Mouse (Mus musculus) heart, embryonic 12.5 days (tissue): ENCODE measurements around the gene Dyrk2. TPM values are rescaled to one million over a fixed set of nuclear protein-coding genes. Genes with fewer than 3 reads are reported as not detected.
A peak's percentile ranks its signal among the peaks of the same experiment; 100 is the strongest.

Source experiments
- ATAC-seq: fragments of 200-750 bp; cut with Nextera tagmentation; 2 replicates; pipeline ENCODE4 v1.8.0; 2017; ENCODE audit warnings: moderate TSS enrichment, moderate library complexity; ENCODE audit not compliant: insufficient number of reproducible peaks, low FRiP score
- H3K27ac ChIP-seq: fragments of 300-500 bp; sonication (generic); 2 replicates; pipeline ENCODE4 v1.5.1; 2016; ENCODE audit warnings: mild to moderate bottlenecking, moderate library complexity; ENCODE audit not compliant: poor library complexity, severe bottlenecking
- H3K27me3 ChIP-seq: fragments of 300-500 bp; sonication (generic); replicated peaks from 2 replicates; pipeline ENCODE4 v1.6.1; 2016; ENCODE audit warnings: mild to moderate bottlenecking, moderate library complexity
- H3K36me3 ChIP-seq: fragments of 300-500 bp; sonication (generic); 2 replicates; pipeline ENCODE4 v1.6.1; 2016; ENCODE audit warnings: mild to moderate bottlenecking, moderate library complexity
- H3K4me1 ChIP-seq: fragments of 300-500 bp; sonication (generic); replicated peaks from 2 replicates; pipeline ENCODE4 v1.6.1; 2016; ENCODE audit warnings: mild to moderate bottlenecking
- H3K4me2 ChIP-seq: fragments of 300-500 bp; sonication (generic); 2 replicates; pipeline ENCODE4 v1.6.1; 2016; ENCODE audit warnings: mild to moderate bottlenecking, moderate library complexity
- H3K4me3 ChIP-seq: fragments of 300-500 bp; sonication (generic); 2 replicates; pipeline ENCODE4 v1.5.1; 2016; ENCODE audit warnings: mild to moderate bottlenecking
- H3K9ac ChIP-seq: fragments of 300-500 bp; sonication (generic); 2 replicates; pipeline ENCODE4 v1.6.1; 2016; ENCODE audit warnings: mild to moderate bottlenecking, moderate library complexity
- H3K9me3 ChIP-seq: fragments of 300-500 bp; sonication (generic); replicated peaks from 2 replicates; pipeline ENCODE4 v1.6.1; 2016; ENCODE audit warnings: mild to moderate bottlenecking, moderate library complexity
- WGBS: fragments of 180-500 bp; shearing (Covaris S2); methylation state at CpG from one replicate; pipeline ENCODE4 v1.1.7; 2016; 5-methylcytosine and 5-hydroxymethylcytosine counted together
- polyA plus RNA-seq: library from polyadenylated mRNA; unstranded; fragments of >200 nt; fragmentation: Nextera tagmentation; extraction: Ambion mirVana; gene quantifications from 2 replicates; pipeline ENCODE4 v1.2.1, GENCODE M21; 2016

Dyrk2 gene
- polyA plus RNA-seq, 1 experiment from 2014 or later = 13.3 TPM

DNA sequence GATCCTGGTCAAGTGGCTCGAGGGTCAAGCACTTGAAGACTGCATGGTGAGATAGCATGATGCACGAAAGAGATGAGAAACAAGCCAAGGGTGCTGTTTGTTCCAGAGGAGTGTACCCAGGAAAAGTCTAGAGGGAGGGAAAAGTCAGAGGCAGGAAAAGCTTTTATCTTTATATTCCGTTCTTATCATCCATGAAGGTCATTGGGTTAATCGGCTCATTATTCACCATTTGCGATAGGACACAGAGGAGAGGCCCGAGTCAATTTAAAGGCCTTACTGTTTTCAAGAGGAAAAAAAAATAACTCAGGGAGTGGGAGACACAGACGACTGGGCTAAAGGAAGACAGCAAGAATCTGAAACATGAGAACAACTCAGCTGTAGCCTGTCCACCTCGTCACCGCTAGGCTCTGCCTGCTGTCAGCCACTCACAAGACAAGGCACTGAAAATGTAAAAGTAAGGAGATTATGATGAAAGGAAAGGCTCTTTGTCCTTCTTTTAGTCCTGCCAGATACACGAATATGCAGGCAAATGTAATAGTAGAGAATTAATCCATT is 22.9 kb downstream of the Dyrk2 start:
- Histone ChIP-seq H3K27ac (peak overlapping the region; percentile 62), H3K4me3 (no peak overlapping the region), H3K9ac (no peak overlapping the region), H3K4me2 (no peak overlapping the region), H3K36me3 (no peaks in the 10 kb centered on the region), H3K9me3 (no peaks in the 10 kb centered on the region), H3K4me1 (peaks cover 20% of the 10 kb centered on the region), H3K27me3 (no peaks in the 10 kb centered on the region)
- ATAC-seq = no peak
- 13% methylated on average over 10 of the region's 10 CpGs for WGBS

DNA sequence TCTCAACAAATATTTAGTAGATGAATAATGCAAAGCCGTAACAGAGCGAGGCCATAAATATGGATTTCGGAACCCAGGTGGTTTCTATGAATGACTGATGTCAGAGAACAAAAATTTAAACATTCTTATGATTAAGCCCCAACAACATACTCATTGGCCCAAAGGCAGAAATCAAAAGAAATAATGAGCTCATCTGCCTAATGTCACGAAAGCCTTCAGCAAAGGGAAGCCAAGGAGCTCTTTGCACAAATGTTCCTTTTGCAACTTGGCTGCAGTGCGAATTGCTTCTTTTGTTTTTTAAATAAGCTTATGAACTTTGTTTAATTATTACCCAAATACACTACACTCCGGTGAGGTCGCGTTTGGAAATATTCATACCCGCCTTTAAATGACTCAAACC is 29.4 kb downstream of the Dyrk2 start:
- no peak overlapping the region for H3K9ac ChIP-seq
- no peak for ATAC-seq
- H3K27me3 ChIP-seq = no peaks in the 10 kb centered on the region
- no peak overlapping the region for H3K27ac ChIP-seq
- H3K9me3 ChIP-seq = no peaks in the 10 kb centered on the region
- no peaks in the 10 kb centered on the region for H3K36me3 ChIP-seq
- peaks cover 17% of the 10 kb centered on the region for H3K4me1 ChIP-seq
- 91% methylated on average over 9 of the region's 9 CpGs for WGBS
- no peak overlapping the region for H3K4me3 ChIP-seq
- no peak overlapping the region for H3K4me2 ChIP-seq

DNA sequence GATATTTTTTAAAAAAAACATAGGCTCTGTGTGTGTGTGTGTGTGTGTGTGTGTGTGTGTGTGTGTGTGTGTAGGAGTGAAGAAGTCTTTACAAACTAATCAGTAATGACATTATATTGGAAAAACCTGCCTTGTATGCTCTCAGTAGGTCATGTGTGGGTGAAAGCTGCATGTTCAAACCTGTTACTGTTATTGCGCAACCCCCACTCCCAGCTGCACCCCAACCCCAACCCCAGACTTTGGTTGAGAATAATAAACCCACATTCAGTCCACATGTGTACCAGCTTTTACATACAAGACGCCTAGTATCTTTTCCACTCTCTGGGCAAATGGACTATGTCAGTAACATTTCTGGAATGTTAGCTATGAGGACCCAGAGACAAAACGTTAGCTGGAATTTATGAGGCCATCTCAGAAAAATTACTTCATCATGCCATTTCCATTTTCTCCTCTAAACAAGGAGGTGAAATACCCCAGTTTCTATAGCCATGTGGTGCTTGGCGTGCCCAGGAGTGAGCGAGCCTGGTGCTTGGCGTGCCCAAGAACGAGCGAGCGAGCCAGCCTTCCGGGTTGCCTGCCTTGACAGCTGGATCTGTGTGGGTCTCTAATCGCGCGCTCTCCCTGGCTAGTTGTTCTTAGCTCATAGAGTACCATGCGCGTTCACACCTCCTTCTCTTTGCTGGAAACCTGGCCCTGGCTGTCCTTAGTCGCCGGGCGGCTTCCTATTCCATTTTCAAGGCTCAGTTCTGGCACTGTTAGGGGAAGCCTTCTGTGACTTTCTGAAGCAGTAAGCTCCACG is 30.5 kb downstream of the Dyrk2 start:
- Histone ChIP-seq H3K4me1 (peaks cover 17% of the 10 kb centered on the region), H3K4me2 (peak overlapping the region; percentile 11; the same call in 1 of the 2 replicates), H3K9me3 (no peaks in the 10 kb centered on the region), H3K27me3 (no peaks in the 10 kb centered on the region), H3K27ac (peak overlapping the region; percentile 29; the same call in 1 of the 2 replicates), H3K36me3 (no peaks in the 10 kb centered on the region), H3K4me3 (no peak overlapping the region), H3K9ac (no peak overlapping the region)
- 64% methylated on average over 19 of the region's 19 CpGs for WGBS
- ATAC-seq = no peak

DNA sequence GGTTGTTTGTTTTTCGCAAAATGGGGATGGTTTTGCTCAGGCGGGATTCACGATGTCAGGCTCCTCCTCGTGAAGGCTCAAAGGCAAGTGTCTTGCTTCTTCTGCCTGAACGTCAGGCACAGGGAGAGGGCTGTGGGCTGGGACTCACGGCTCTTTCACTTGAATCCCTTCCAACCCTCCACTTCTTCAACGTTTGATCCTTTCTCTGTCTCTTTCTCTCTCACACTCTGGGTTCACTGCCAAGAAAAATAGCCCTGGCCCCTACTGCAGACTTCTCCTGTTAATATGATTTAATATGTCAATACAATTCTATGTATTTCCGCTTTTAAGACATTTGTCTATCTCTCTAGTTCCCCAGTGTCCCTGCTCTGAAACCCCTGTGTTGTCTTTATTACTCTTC is 32.4 kb downstream of the Dyrk2 start:
- Histone ChIP-seq H3K27ac (no peak overlapping the region), H3K4me2 (no peak overlapping the region), H3K4me3 (no peak overlapping the region), H3K9me3 (no peaks in the 10 kb centered on the region), H3K9ac (peak overlapping the region; percentile 48; the same call in 1 of the 2 replicates), H3K4me1 (peaks cover 17% of the 10 kb centered on the region), H3K27me3 (no peaks in the 10 kb centered on the region), H3K36me3 (no peaks in the 10 kb centered on the region)
- WGBS = 50% methylated on average over 8 of the region's 8 CpGs
- no peak for ATAC-seq

DNA sequence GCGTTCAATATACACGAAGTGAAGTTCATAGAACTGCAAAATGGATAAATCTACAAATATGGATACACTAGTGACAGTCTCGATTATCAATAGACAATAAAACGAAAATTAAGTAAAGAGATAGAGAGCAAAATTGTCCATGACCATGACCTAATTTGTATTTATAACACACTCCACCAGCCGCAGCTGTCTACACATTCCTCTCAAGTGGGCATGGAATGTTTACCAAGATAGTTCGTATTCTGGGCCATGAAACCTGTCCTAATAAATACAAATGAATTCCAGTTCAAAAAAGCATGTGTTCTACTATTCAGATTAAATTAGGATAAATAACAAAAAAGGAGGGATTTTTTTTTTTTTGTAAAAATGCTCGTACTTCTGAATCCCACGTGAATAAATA is 38.8 kb downstream of the Dyrk2 start:
- no peaks in the 10 kb centered on the region for H3K9me3 ChIP-seq
- no peak overlapping the region for H3K4me3 ChIP-seq
- no peak overlapping the region for H3K27ac ChIP-seq
- no peaks in the 10 kb centered on the region for H3K27me3 ChIP-seq
- peaks cover 7% of the 10 kb centered on the region for H3K4me1 ChIP-seq
- no peak overlapping the region for H3K9ac ChIP-seq
- ATAC-seq = no peak
- no peak overlapping the region for H3K4me2 ChIP-seq
- WGBS = 64% methylated on average over 8 of the region's 8 CpGs
- no peaks in the 10 kb centered on the region for H3K36me3 ChIP-seq

DNA sequence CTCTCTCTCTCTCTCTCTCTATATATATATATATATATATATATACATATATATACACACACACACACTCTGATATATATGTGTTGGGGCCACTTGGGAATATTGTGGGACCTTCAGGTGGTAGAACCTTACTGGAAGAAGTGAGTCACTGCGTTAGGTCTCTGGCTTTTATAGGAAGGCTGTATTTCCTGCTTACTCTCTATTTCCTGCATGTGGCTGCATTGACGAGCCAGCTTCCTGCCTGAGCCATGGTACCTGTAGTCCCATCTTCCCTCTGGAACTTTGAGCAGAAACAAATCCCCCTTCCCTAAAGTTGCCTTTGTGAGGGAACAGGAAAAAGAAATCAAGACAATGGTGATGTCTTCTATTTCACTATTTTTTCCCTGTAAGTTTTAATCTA is 40.4 kb downstream of the Dyrk2 start:
- ATAC-seq = no peak
- H3K4me1 ChIP-seq = peaks cover 7% of the 10 kb centered on the region
- H3K4me3 ChIP-seq = no peak overlapping the region
- no peaks in the 10 kb centered on the region for H3K27me3 ChIP-seq
- no peak overlapping the region for H3K4me2 ChIP-seq
- no peaks in the 10 kb centered on the region for H3K36me3 ChIP-seq
- H3K9ac ChIP-seq = no peak overlapping the region
- H3K9me3 ChIP-seq = no peaks in the 10 kb centered on the region
- WGBS = 57% methylated on average over 2 of the region's 2 CpGs
- H3K27ac ChIP-seq = no peak overlapping the region

DNA sequence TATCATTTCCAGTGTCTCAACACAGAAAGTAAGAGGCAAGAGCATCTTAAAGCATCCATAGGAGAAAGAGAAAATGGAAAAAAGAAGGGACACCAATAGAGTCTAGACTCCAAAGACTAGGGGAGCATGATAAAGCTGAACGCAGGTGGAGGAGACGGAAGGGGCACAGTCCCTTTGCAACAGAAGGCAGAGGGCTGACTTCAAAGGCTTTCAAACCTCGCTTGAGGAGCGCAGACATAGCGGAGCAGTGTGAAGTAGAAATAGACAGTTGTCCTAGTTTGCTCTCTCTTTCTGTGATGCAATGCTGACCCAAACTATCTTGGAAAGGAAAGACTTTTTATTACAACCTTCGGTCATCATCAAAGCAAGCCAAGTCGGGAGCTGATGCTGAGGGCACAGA is 42.9 kb downstream of the Dyrk2 start:
- Histone ChIP-seq H3K4me1 (peaks cover 7% of the 10 kb centered on the region), H3K36me3 (no peaks in the 10 kb centered on the region), H3K9me3 (no peaks in the 10 kb centered on the region), H3K9ac (no peak overlapping the region), H3K4me3 (no peak overlapping the region), H3K4me2 (no peak overlapping the region), H3K27ac (no peak overlapping the region), H3K27me3 (no peaks in the 10 kb centered on the region)
- ATAC-seq = no peak
- 86% methylated on average over 7 of the region's 7 CpGs for WGBS

DNA sequence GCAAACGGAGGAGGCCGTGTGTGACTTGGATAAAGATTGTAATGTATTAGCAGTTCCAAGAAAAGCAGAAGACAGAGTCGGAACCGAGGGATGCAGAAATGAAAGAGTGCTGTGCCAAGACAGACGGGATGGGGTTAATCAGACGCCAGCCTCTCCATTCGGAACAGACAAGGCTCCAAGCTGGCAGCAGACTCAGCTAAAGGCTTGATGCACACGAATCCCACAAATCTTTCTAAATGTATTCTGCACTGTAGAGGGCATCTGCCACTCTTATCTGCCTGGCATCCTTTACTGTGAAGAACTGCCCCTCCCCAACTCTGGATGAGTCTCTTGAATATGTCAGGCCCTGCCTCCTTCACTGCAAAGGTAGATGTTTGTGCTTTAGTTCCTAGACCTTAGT is 45.2 kb downstream of the Dyrk2 start:
- no peaks in the 10 kb centered on the region for H3K9me3 ChIP-seq
- H3K27me3 ChIP-seq = no peaks in the 10 kb centered on the region
- WGBS = 79% methylated on average over 8 of the region's 8 CpGs

DNA sequence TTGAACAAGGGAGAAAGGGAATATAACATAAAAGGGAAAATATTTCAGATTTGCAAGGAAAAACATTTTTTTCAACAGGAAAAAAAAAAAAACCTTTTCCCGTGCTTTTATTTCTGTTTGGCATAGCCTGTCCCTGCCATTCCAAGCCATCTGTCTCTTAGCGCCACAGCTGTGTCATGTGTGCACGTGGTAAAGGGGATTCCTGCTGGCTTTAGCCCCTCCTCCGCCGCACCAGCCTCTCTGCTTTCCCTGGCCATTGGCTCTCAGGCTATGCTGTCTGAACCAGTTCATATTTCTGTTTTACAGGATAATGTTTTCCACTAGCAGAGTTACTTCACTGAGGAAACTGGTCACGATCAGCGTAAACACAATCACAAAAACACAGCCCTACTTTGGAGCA is 49.1 kb downstream of the Dyrk2 start:
- no peaks in the 10 kb centered on the region for H3K4me1 ChIP-seq
- no peaks in the 10 kb centered on the region for H3K36me3 ChIP-seq
- H3K27me3 ChIP-seq = no peaks in the 10 kb centered on the region
- no peaks in the 10 kb centered on the region for H3K9me3 ChIP-seq
- no peak for ATAC-seq
- WGBS = 48% methylated on average over 7 of the region's 7 CpGs
- H3K4me3 ChIP-seq = no peak overlapping the region
- H3K9ac ChIP-seq = no peak overlapping the region
- no peak overlapping the region for H3K4me2 ChIP-seq
- H3K27ac ChIP-seq = no peak overlapping the region

More for the DNA sequence above, 45.2 kb downstream of the Dyrk2 start:
- no peak for ATAC-seq
- Histone ChIP-seq H3K36me3 (no peaks in the 10 kb centered on the region), H3K27ac (no peak overlapping the region), H3K4me1 (0 out of 2 replicates have a peak, but pooled peaks cover 2% of the 10 kb centered on the region), H3K4me3 (no peak overlapping the region), H3K9ac (no peak overlapping the region), H3K4me2 (no peak overlapping the region)

DNA sequence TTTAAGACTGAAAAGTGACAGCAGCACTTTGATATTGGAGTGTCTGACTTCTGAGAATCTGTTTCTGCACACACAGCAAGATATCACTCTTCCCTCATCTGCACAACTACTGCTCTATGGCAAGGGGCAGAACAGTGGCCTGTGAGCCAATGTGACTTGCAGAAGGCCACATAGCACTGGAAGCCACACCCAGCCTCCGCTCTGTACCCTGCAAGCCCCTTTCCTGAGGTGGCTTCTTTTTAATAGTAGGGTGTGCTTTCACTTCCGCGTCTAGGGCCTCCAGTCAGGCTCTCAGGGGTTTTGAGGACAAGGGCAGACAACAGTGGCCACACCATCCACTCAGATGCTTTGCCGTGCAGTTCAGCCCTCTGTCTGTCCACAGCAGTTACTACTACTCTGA is 50.2 kb downstream of the Dyrk2 start:
- H3K4me2 ChIP-seq = no peak overlapping the region
- no peak for ATAC-seq
- H3K4me3 ChIP-seq = no peak overlapping the region
- no peaks in the 10 kb centered on the region for H3K4me1 ChIP-seq
- H3K9ac ChIP-seq = no peak overlapping the region
- H3K36me3 ChIP-seq = no peaks in the 10 kb centered on the region
- WGBS = 80% methylated on average over 4 of the region's 4 CpGs
- H3K27ac ChIP-seq = no peak overlapping the region
- no peaks in the 10 kb centered on the region for H3K27me3 ChIP-seq
- H3K9me3 ChIP-seq = no peaks in the 10 kb centered on the region

DNA sequence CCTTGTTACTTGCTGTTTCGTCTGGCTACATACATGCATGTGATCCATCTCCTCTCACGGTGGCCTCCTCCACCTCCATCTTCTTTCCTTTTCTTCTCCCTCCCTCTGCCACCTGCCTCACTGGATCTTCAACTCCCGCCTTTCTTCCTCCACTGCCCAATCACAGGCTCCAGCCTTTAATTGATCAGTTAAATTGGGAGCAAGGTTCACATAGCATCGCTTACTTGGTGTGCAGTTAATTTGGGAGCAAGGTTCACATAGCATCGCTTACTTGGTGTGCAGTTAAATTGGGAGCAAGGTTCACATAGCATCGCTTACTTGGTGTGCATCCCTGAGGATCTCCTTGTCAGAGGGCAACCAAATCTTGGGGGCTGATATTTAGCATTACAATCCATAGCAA is 52.9 kb downstream of the Dyrk2 start:
- H3K27ac ChIP-seq = no peak overlapping the region
- no peaks in the 10 kb centered on the region for H3K9me3 ChIP-seq
- peaks cover 5% of the 10 kb centered on the region for H3K4me1 ChIP-seq
- WGBS = 89% methylated on average over 6 of the region's 6 CpGs
- H3K4me2 ChIP-seq = no peak overlapping the region
- no peak overlapping the region for H3K4me3 ChIP-seq
- ATAC-seq = no peak
- H3K27me3 ChIP-seq = no peaks in the 10 kb centered on the region
- no peaks in the 10 kb centered on the region for H3K36me3 ChIP-seq
- no peak overlapping the region for H3K9ac ChIP-seq

DNA sequence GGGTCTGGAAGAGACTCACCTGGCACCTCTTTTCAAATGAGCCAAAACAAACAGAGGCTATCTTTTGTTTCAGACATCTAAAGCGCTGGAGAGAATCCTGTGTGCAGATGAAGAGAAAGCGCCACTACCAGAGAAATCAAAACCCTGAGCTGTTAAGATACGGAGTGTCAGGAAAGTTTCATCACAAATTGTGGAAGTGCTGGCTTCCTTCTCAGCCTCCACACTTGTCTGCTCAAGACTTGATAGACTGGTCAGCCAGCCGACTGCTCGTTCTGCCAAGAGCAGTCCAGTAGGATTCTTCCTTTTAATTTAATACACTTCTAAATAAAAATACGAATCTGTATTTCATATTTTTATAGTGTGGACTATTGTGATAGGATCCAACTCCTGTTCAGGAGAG is 58.1 kb downstream of the Dyrk2 start:
- no peak overlapping the region for H3K27ac ChIP-seq
- peaks cover 18% of the 10 kb centered on the region for H3K4me1 ChIP-seq
- no peak overlapping the region for H3K4me2 ChIP-seq
- WGBS = 34% methylated on average over 6 of the region's 6 CpGs
- H3K9me3 ChIP-seq = no peaks in the 10 kb centered on the region
- no peak for ATAC-seq
- H3K4me3 ChIP-seq = no peak overlapping the region
- H3K9ac ChIP-seq = no peak overlapping the region
- H3K27me3 ChIP-seq = no peaks in the 10 kb centered on the region
- H3K36me3 ChIP-seq = no peaks in the 10 kb centered on the region
